Mouse (Mus musculus) myocyte (in vitro differentiated cells): ENCODE data around the gene Kcnq1. TPM values are rescaled to one million over a fixed set of nuclear protein-coding genes. Genes with fewer than 3 reads are reported as not detected.

ENCODE experiments used
- H3K27me3 ChIP-seq: one replicate; pipeline ENCODE4 v1.6.1; 2011; ENCODE audit not compliant: control insufficient read depth, insufficient read depth, insufficient read length
- H3K36me3 ChIP-seq: one replicate; pipeline ENCODE4 v1.6.1; 2011; ENCODE audit not compliant: control insufficient read depth, insufficient read depth
- H3K4me2 ChIP-seq: one replicate; pipeline ENCODE4 v1.6.1; 2011; ENCODE audit warnings: low read depth, control low read depth
- H3K4me3 ChIP-seq: one replicate; pipeline ENCODE4 v1.5.1; 2011; ENCODE audit warnings: mild to moderate bottlenecking, control low read depth, moderate library complexity
- H3K79me2 ChIP-seq: one replicate; pipeline ENCODE4 v1.6.1; 2011; ENCODE audit not compliant: control insufficient read depth, insufficient read depth
- H3ac ChIP-seq: one replicate; pipeline ENCODE4 v1.6.1; 2011; ENCODE audit not compliant: control insufficient read depth, insufficient read length
- CEBPB ChIP-seq: IDR thresholded peaks from 2 replicates; pipeline ENCODE4 v1.6.1; 2011; ENCODE audit warnings: mild to moderate bottlenecking, moderate library complexity; ENCODE audit not compliant: poor library complexity, insufficient read depth, severe bottlenecking
- E2F4 ChIP-seq: IDR thresholded peaks from one replicate; pipeline ENCODE4 v1.6.1; 2011; ENCODE audit warnings: mild to moderate bottlenecking, control low read depth, moderate library complexity; ENCODE audit not compliant: insufficient read depth
- MAX ChIP-seq: IDR thresholded peaks from one replicate; pipeline ENCODE4 v1.6.1; 2011; ENCODE audit warnings: low read depth, mild to moderate bottlenecking, control low read depth
- MYOD1 ChIP-seq, 3 experiments: IDR thresholded peaks; one replicate each; pipeline ENCODE4 v1.6.1; 2011; ENCODE audit warnings: control low read depth in 2 of 3, low read depth in 2 of 3, mild to moderate bottlenecking in 2 of 3, moderate library complexity in 1 of 3; ENCODE audit not compliant: insufficient read length in 2 of 3, control insufficient read depth in 1 of 3
- MYOG ChIP-seq, 3 experiments: IDR thresholded peaks; one replicate each; pipeline ENCODE4 v1.6.1; 2011; ENCODE audit warnings: control low read depth in 2 of 3, low read depth in 2 of 3, mild to moderate bottlenecking in 2 of 3; ENCODE audit not compliant: insufficient read length in 2 of 3, control insufficient read depth in 1 of 3, insufficient read depth in 1 of 3
- POLR2A ChIP-seq: IDR thresholded peaks from one replicate; pipeline ENCODE4 v1.6.1; 2011; ENCODE audit warnings: low read depth, mild to moderate bottlenecking, control low read depth, moderate library complexity; ENCODE audit not compliant: insufficient read length
- POLR2AphosphoS2 ChIP-seq: IDR thresholded peaks from one replicate; pipeline ENCODE4 v1.6.1; 2011; ENCODE audit warnings: low read depth, control low read depth; ENCODE audit not compliant: insufficient read length
- REST ChIP-seq: IDR thresholded peaks from one replicate; pipeline ENCODE4 v1.6.1; 2011; ENCODE audit warnings: mild to moderate bottlenecking, control low read depth, moderate library complexity; ENCODE audit not compliant: insufficient read depth, insufficient read length
- SRF ChIP-seq: IDR thresholded peaks from one replicate; pipeline ENCODE4 v1.6.1; 2011; ENCODE audit warnings: low read depth; ENCODE audit not compliant: control insufficient read depth, insufficient read length
- TCF12 ChIP-seq: IDR thresholded peaks from one replicate; pipeline ENCODE4 v1.6.1; 2011; ENCODE audit warnings: mild to moderate bottlenecking, control low read depth; ENCODE audit not compliant: poor library complexity, insufficient read depth, severe bottlenecking
- TCF3 ChIP-seq: IDR thresholded peaks from one replicate; pipeline ENCODE4 v1.6.1; 2011; ENCODE audit warnings: low read depth, control low read depth; ENCODE audit not compliant: insufficient read length
- USF1 ChIP-seq: IDR thresholded peaks from one replicate; pipeline ENCODE4 v1.6.1; 2011; ENCODE audit warnings: low read depth, mild to moderate bottlenecking, control low read depth, moderate library complexity
- polyA plus RNA-seq: library from polyadenylated mRNA; unstranded; fragments of >200 nt; fragmentation: generic; extraction: Trizol; gene quantifications from one replicate; pipeline ENCODE4 v1.2.1, GENCODE M21; 2012; ENCODE audit warnings: missing spikeins

The Kcnq1 gene
- polyA plus RNA-seq, 1 experiment: 0.12 TPM

DNA sequence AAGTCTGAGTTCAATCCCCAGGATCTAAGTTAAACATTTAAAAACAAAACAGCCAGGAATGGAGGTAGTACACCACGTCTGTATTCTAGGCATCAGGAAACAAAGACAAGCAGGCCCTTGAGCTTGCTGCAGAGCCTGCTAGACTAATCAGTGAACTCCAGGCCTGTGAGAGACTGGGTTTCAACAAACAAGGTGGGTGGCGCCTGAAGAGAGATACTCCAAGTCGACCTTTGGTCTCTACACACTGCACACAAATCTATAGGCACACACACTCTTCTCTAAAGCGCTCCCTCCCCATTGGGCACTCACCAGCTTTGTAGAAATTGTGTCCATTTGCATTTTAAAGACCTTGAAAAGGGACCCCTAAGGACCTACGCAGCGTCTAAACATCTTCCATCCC is 294.4 kb downstream of the Kcnq1 start:
- no peaks in the 10 kb centered on the region for H3K36me3 ChIP-seq
- H3K4me2 ChIP-seq: no peak overlapping the region
- TF ChIP-seq USF1 (no peak), MYOG (IDR thresholded peaks at IDR 0.05; ENCODE audit: control insufficient read depth in 1 of 3, insufficient read depth in 1 of 3, insufficient read length in 2 of 3, low read depth in 2 of 3) (no peak), MAX (no peak), POLR2AphosphoS2 (no peak), REST (no peak), MYOD1 (IDR thresholded peaks at IDR 0.05; ENCODE audit: control insufficient read depth in 1 of 3, insufficient read length in 2 of 3, low read depth in 2 of 3) (no peak), TCF12 (no peak), CEBPB (no peak), TCF3 (no peak), POLR2A (no peak), E2F4 (no peak), SRF (no peak)
- no peak overlapping the region for H3ac ChIP-seq
- peaks cover 6% of the 10 kb centered on the region for H3K27me3 ChIP-seq
- H3K4me3 ChIP-seq: no peak overlapping the region
- H3K79me2 ChIP-seq: no peaks in the 10 kb centered on the region

DNA sequence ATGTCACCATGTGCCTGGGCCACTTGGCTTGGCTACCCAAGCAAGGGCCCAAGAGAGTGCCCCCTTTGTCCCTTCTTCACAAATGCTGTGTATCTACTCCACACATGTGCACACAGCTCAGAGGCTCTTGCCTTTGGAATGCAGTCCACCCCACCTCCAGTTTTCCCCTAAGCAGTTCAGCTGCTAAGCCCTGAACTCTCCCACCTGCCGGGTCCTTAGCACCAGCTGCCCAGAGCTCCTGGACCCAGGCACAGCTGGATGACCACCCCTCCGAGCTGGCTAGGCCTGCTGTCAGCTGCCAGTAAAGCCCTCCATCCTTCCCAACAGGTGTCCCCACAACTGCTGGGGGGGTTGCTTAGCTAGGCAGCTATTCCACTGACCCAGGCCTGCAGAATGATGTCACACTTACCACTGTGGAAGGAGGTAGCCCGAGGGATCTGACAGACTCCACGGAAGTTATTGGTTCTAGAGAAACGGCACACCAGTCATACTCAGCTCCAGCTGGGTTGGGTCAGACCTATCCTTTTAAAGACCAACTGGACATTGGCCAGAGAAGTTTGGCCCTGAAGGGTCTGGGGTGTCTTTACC is 295.4 kb downstream of the Kcnq1 start:
- Histone ChIP-seq H3ac (no peak overlapping the region), H3K4me3 (no peak overlapping the region), H3K79me2 (no peaks in the 10 kb centered on the region), H3K27me3 (peaks cover 6% of the 10 kb centered on the region), H3K4me2 (no peak overlapping the region), H3K36me3 (no peaks in the 10 kb centered on the region)
- TF ChIP-seq MYOG (IDR thresholded peaks at IDR 0.05; ENCODE audit: control insufficient read depth in 1 of 3, insufficient read depth in 1 of 3, insufficient read length in 2 of 3, low read depth in 2 of 3): peak in 2 of 3 experiments; percentile 97 to 98
- TF ChIP-seq TCF12: peak; percentile 56
- TF ChIP-seq TCF3: peak; percentile 90
- peak in 2 of 3 experiments; percentile 77 to 86 for TF ChIP-seq MYOD1 (IDR thresholded peaks at IDR 0.05; ENCODE audit: control insufficient read depth in 1 of 3, insufficient read length in 2 of 3, low read depth in 2 of 3)
- TF ChIP-seq POLR2A: no peak

DNA sequence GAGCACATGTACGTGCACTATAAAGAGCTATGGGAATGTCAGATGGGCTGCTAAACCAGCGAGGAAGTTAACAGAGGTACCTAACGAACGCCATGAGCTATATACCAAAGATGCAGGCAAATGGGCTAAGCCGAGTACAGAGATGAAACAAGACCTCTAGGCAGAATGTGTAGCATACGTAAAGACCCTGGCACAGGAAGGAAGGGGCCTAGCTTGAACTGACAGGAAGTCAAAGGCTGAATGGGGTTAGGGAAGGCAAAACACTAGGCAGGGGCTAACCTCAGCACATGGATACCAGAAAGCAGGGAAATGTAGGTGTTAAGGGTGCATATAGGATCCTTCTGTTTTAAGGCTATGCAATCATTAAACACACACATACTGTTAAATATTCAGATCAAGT is 298.1 kb downstream of the Kcnq1 start:
- Histone ChIP-seq H3K27me3 (peaks cover 18% of the 10 kb centered on the region), H3K79me2 (no peaks in the 10 kb centered on the region), H3K4me2 (no peak overlapping the region), H3ac (no peak overlapping the region), H3K4me3 (no peak overlapping the region), H3K36me3 (no peaks in the 10 kb centered on the region)
- TF ChIP-seq TCF3 (no peak), SRF (no peak), TCF12 (no peak), MAX (no peak), USF1 (no peak), CEBPB (no peak), MYOD1 (IDR thresholded peaks at IDR 0.05; ENCODE audit: control insufficient read depth in 1 of 3, insufficient read length in 2 of 3, low read depth in 2 of 3) (no peak), REST (no peak), E2F4 (no peak), POLR2AphosphoS2 (no peak), POLR2A (no peak), MYOG (IDR thresholded peaks at IDR 0.05; ENCODE audit: control insufficient read depth in 1 of 3, insufficient read depth in 1 of 3, insufficient read length in 2 of 3, low read depth in 2 of 3) (no peak)

DNA sequence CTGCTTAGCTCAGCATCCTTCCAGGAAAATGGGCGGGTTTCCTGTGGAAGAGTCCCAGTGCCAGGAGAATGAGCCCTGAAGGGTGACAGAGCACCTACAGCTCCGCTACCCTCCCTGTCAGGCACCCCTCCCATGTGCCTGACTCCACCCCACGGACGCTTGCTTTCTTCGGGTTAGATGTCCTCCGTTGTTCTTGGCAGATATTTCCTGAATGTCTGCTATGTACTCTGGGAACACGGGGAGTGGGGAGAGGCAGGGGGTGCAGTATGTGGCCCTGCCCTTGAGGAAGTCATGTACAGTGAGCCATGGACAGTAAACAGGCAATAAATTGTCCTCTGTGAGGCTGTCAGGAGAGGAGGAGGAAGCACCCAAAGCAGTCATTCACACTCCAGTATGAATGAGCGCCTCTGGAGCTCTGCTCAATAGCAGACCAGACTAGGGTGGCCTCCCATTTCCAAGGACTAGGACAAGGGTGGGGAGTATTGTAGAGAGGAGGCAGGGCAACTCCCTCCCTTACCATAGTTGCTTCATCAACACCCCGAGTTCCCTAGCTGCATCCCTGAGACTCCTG is 301.9 kb downstream of the Kcnq1 start:
- no peak overlapping the region for H3K4me3 ChIP-seq
- TF ChIP-seq REST: no peak
- no peak for TF ChIP-seq USF1
- TF ChIP-seq MYOD1 (IDR thresholded peaks at IDR 0.05; ENCODE audit: control insufficient read depth in 1 of 3, insufficient read length in 2 of 3, low read depth in 2 of 3): no peak
- TF ChIP-seq MYOG (IDR thresholded peaks at IDR 0.05; ENCODE audit: control insufficient read depth in 1 of 3, insufficient read depth in 1 of 3, insufficient read length in 2 of 3, low read depth in 2 of 3): no peak
- no peak for TF ChIP-seq POLR2AphosphoS2
- no peak for TF ChIP-seq POLR2A
- no peak for TF ChIP-seq TCF12
- TF ChIP-seq E2F4: no peak
- no peaks in the 10 kb centered on the region for H3K36me3 ChIP-seq
- no peaks in the 10 kb centered on the region for H3K79me2 ChIP-seq
- H3K4me2 ChIP-seq: no peak overlapping the region
- H3K27me3 ChIP-seq: peaks cover 11% of the 10 kb centered on the region
- no peak overlapping the region for H3ac ChIP-seq
